Comparison of ENCODE assay signal across 8 mouse cellular contexts in the genomic region with DNA sequence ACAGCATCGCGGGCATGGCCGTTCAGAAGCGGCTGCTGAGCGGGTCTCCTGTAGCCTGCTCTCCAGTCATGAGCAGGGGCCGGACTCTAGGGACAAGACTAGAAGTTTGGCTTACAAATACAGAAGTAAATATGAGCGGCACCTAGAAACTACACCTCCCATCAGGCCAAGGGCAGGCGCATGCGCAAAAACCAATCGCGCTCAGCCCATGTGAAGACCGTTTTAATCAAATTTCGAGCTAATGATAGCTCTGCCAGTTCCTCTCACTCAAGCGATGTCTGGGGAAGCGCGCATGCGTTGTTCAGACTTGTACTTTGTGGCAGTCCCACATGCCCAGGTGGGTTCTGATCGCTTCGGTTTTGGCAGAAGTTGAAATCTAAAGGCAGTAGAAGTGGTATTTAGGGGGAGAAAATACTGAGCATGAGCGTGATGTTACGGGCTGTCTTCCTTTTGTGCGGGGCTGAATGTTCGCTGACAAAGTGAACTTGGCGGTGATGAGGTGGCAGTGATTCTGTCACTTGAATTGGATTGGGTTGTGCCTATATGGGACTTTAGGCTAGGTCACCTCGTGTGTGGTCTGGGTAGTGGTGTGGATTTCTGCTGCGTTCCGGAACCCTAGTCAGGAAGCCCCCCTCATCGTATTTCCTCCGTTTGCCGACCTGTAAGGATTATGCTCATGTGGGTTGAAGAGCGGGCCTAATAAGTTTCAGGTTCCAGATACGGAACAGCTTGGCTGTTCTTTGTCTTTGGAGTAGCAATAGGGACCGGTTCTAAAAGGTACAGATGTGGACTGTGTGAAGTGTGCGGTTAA. TPM values are rescaled to one million over a fixed set of nuclear protein-coding genes. Genes with fewer than 3 reads are reported as not detected.
DNase-seq lines count a peak whose midpoint lies in the region; ATAC-seq and TF ChIP-seq lines count a peak whose summit lies in the region.

Arsk (minus strand) TSS at position 168 of the 811 bp plus-strand sequence.
Ttc37 (plus strand) TSS at position 242 of the 811 bp plus-strand sequence.

- DNase-seq in 416B (ENCODE audit: low read depth), result peak; percentile 98
- DNase-seq in heart, adult 8-10 months (ENCODE audit: low spot score), result peak; percentile 96
- DNase-seq in kidney, adult 9 months, result peak; percentile 98
- peak; percentile 98 for DNase-seq in limb, embryonic 14.5 days (ENCODE audit: low spot score)
- DNase-seq in midbrain, postnatal 0 days (ENCODE audit: low spot score), result peak; percentile 99
- peak; percentile 87 to 89 for DNase-seq in spleen, postnatal 14 days (ENCODE audit: low spot score in 2 of 2)

- peak within 1 kb of the TSS; percentile 76 for H3K27ac ChIP-seq in bone marrow, adult 2 months (ENCODE audit: control insufficient read depth, insufficient read depth, low read depth, low read length, poor library complexity)
- peak within 1 kb of the TSS; percentile 84 for H3K27ac ChIP-seq in embryonic facial prominence, embryonic 15.5 days (replicated peaks)
- peak within 1 kb of the TSS; percentile 82 for H3K27ac ChIP-seq in limb, embryonic 14.5 days (replicated peaks; ENCODE audit: low read depth, low read length)
- peak within 1 kb of the TSS; percentile 68 for H3K27ac ChIP-seq in midbrain, postnatal 0 days (ENCODE audit: low read depth, low read length)

- H3K9ac ChIP-seq in embryonic facial prominence, embryonic 15.5 days, result peak within 1 kb of the TSS; percentile 51
- peak within 1 kb of the TSS; percentile 82 for H3K9ac ChIP-seq in limb, embryonic 14.5 days (ENCODE audit: low read depth, low read length, severe bottlenecking)
- peak within 1 kb of the TSS; percentile 67 for H3K9ac ChIP-seq in midbrain, postnatal 0 days (replicated peaks; ENCODE audit: low read length, poor library complexity, severe bottlenecking)

- WGBS in bone marrow, adult 2 months, result under 1% methylated on average over 34 of the region's 34 CpGs
- under 1% methylated on average over 34 of the region's 34 CpGs for WGBS in embryonic facial prominence, embryonic 15.5 days
- under 1% methylated on average over 34 of the region's 34 CpGs for WGBS in limb, embryonic 14.5 days
- WGBS in midbrain, postnatal 0 days, result under 1% methylated on average over 34 of the region's 34 CpGs

- H3K4me1 ChIP-seq in bone marrow, adult 2 months (ENCODE audit: control insufficient read depth, insufficient read depth, low read length), result no peaks in the 10 kb centered on the region
- peaks cover 5% of the 10 kb centered on the region; the same call in 1 of the 2 replicates for H3K4me1 ChIP-seq in embryonic facial prominence, embryonic 15.5 days
- peaks cover 3% of the 10 kb centered on the region for H3K4me1 ChIP-seq in limb, embryonic 14.5 days (ENCODE audit: control insufficient read depth, insufficient read depth, low read length)
- no peaks in the 10 kb centered on the region for H3K4me1 ChIP-seq in midbrain, postnatal 0 days (ENCODE audit: insufficient read depth, low read length)

- TF ChIP-seq POLR2A in bone marrow, adult 2 months (IDR thresholded peaks at IDR 0.05; ENCODE audit: borderline replicate concordance, control insufficient read depth, low read depth, low read length), result no peak
- TF ChIP-seq POLR2A in limb, embryonic 14.5 days (IDR thresholded peaks at IDR 0.05; ENCODE audit: borderline replicate concordance, extremely low read depth, insufficient read depth, insufficient read length), result no peak

- H3K27me3 ChIP-seq in embryonic facial prominence, embryonic 15.5 days, result no peaks in the 10 kb centered on the region
- H3K27me3 ChIP-seq in limb, embryonic 14.5 days (ENCODE audit: control insufficient read depth, insufficient read depth, low read length), result no peaks in the 10 kb centered on the region
- no peaks in the 10 kb centered on the region for H3K27me3 ChIP-seq in midbrain, postnatal 0 days (ENCODE audit: insufficient read depth, low read length)

- no peaks in the 10 kb centered on the region for H3K9me3 ChIP-seq in embryonic facial prominence, embryonic 15.5 days (replicated peaks)
- no peaks in the 10 kb centered on the region for H3K9me3 ChIP-seq in limb, embryonic 14.5 days (ENCODE audit: control insufficient read depth, low read length)
- no peaks in the 10 kb centered on the region for H3K9me3 ChIP-seq in midbrain, postnatal 0 days (ENCODE audit: low read length)

- H3K4me3 ChIP-seq in bone marrow, adult 2 months (replicated peaks; ENCODE audit: control insufficient read depth, low read depth, low read length), result peak within 1 kb of the TSS; percentile 83
- H3K4me3 ChIP-seq in embryonic facial prominence, embryonic 15.5 days (replicated peaks), result peak within 1 kb of the TSS; percentile 78
- H3K4me3 ChIP-seq in limb, embryonic 14.5 days (replicated peaks; ENCODE audit: low read length), result peak within 1 kb of the TSS; percentile 73
- peak within 1 kb of the TSS; percentile 73 for H3K4me3 ChIP-seq in midbrain, postnatal 0 days (ENCODE audit: low read depth, low read length)

- no peak for TF ChIP-seq CTCF in bone marrow, adult 2 months (IDR thresholded peaks at IDR 0.05; ENCODE audit: control insufficient read depth, insufficient read depth, low read length)
- no peak for TF ChIP-seq CTCF in midbrain, postnatal 0 days (IDR thresholded peaks at IDR 0.05)

- peak; percentile 97 for ATAC-seq in embryonic facial prominence, embryonic 15.5 days (ENCODE audit: insufficient number of reproducible peaks, low FRiP score, low TSS enrichment, low read depth)
- peak; percentile 95 for ATAC-seq in limb, embryonic 14.5 days (ENCODE audit: low FRiP score, low read depth)
- peak; percentile 98 for ATAC-seq in midbrain, postnatal 0 days (ENCODE audit: low FRiP score)

- H3K36me3 ChIP-seq in embryonic facial prominence, embryonic 15.5 days, result peaks cover 9% of the 10 kb centered on the region; the same call in 1 of the 2 replicates
- peaks cover 8% of the 10 kb centered on the region for H3K36me3 ChIP-seq in limb, embryonic 14.5 days (ENCODE audit: control insufficient read depth, insufficient read depth, low read length)
- H3K36me3 ChIP-seq in midbrain, postnatal 0 days (ENCODE audit: insufficient read depth, low read length), result no peaks in the 10 kb centered on the region

- H3K4me2 ChIP-seq in embryonic facial prominence, embryonic 15.5 days (replicated peaks), result peak within 1 kb of the TSS; percentile 55
- H3K4me2 ChIP-seq in limb, embryonic 14.5 days (replicated peaks; ENCODE audit: low read depth, low read length, severe bottlenecking), result peak within 1 kb of the TSS; percentile 58
- peak within 1 kb of the TSS; percentile 68 for H3K4me2 ChIP-seq in midbrain, postnatal 0 days (ENCODE audit: low read depth, low read length, poor library complexity, severe bottlenecking)

RNA-seq across cellular contexts. Expression of gene Arsk, which starts in this region (rescaled TPM):
- polyA plus RNA-seq in bone marrow, adult 2 months (2011; ENCODE audit: insufficient read depth, insufficient read length, low replicate concordance, missing spikeins), result 0.82 and 2.4 TPM in 2 replicates
- polyA plus RNA-seq in embryonic facial prominence, embryonic 15.5 days (2015; fragmentation: Nextera tagmentation; extraction: Ambion mirVana), result 7.8 and 9.6 TPM in 2 replicates
- 1 to 10 TPM; 4.3 to 5.7 (median 5.0) TPM for total RNA-seq in heart, adult 8-10 months (2022)
- 8.9 and 10.1 TPM in 2 replicates for polyA plus RNA-seq in limb, embryonic 14.5 days (2012; rRNA removed)
- 10.4 and 10.8 TPM in 2 replicates for polyA plus RNA-seq in limb, embryonic 14.5 days (2014; fragmentation: Nextera tagmentation; extraction: Ambion mirVana)
- total RNA-seq in midbrain, postnatal 0 days (2014; rRNA removed), result 6.6 and 9.3 TPM in 2 replicates
- polyA plus RNA-seq in midbrain, postnatal 0 days (2015; fragmentation: Nextera tagmentation; extraction: Ambion mirVana), result 3.9 and 4.8 TPM in 2 replicates

RNA-seq across cellular contexts. Expression of gene Ttc37, which starts in this region (rescaled TPM):
- polyA plus RNA-seq in bone marrow, adult 2 months (2011; ENCODE audit: insufficient read depth, insufficient read length, low replicate concordance, missing spikeins), result 3.3 and 10.3 TPM in 2 replicates
- polyA plus RNA-seq in embryonic facial prominence, embryonic 15.5 days (2015; fragmentation: Nextera tagmentation; extraction: Ambion mirVana), result 13.0 and 13.9 TPM in 2 replicates
- 10 to 100 TPM in 3 of 4 experiments, 1 to 10 TPM in 1; 8.8 to 11.0 (median 10.2) TPM for total RNA-seq in heart, adult 8-10 months (2022)
- 17.9 and 20.5 TPM in 2 replicates for polyA plus RNA-seq in limb, embryonic 14.5 days (2012; rRNA removed)
- polyA plus RNA-seq in limb, embryonic 14.5 days (2014; fragmentation: Nextera tagmentation; extraction: Ambion mirVana), result 21.5 and 22.3 TPM in 2 replicates
- total RNA-seq in midbrain, postnatal 0 days (2014; rRNA removed), result 14.4 and 16.3 TPM in 2 replicates
- 4.7 and 6.5 TPM in 2 replicates for polyA plus RNA-seq in midbrain, postnatal 0 days (2015; fragmentation: Nextera tagmentation; extraction: Ambion mirVana)

Comparison
In these comparisons a context has a peak if more than half of its experiments do, and no peak if none do; other contexts are left out.
1. Peak in every context shown above with its lines: DNase-seq, ATAC-seq, H3K4me3 ChIP-seq and H3K27ac ChIP-seq.